In genomic region chr11:117619581-117619980, GRCm38 (mm10) we compare ENCODE assay signal across 12 mouse cellular contexts. TPM values are rescaled to one million over a fixed set of nuclear protein-coding genes. Genes with fewer than 3 reads are reported as not detected.
DNase-seq lines count a peak whose midpoint lies in the region; ATAC-seq and TF ChIP-seq lines count a peak whose summit lies in the region.
"Had no signal": no experiment of that assay in that cellular context is flagged by ENCODE, and none has a peak within 500 bp of the region (broad histone marks: within the 10 kb centered on the region; RNA-seq: fewer than 3 reads in every experiment).

No protein-coding gene starts in this region.

- H3K27me3 ChIP-seq in hindbrain, embryonic 13.5 days, result peaks cover 25% of the 10 kb centered on the region
- H3K27me3 ChIP-seq in hindbrain, embryonic 11.5 days (ENCODE audit: control insufficient read depth, insufficient read depth, low read length), result peaks cover 3% of the 10 kb centered on the region; the same call in 1 of the 2 replicates
- H3K27me3 ChIP-seq in CH12.LX (replicated peaks), result no peaks in the 10 kb centered on the region
- peaks cover 6% of the 10 kb centered on the region for H3K27me3 ChIP-seq in intestine, embryonic 16.5 days (replicated peaks; ENCODE audit: control insufficient read depth, insufficient read depth, low read length)
- peaks cover 21% of the 10 kb centered on the region; the same call in 1 of the 2 replicates for H3K27me3 ChIP-seq in neural tube, embryonic 13.5 days

- no peak for TF ChIP-seq CTCF in CH12.LX (conservative IDR thresholded peaks at IDR 0.05 in 1 of 2, IDR thresholded peaks at IDR 0.05 in 1 of 2; ENCODE audit: low read depth in 2 of 2, low read length in 2 of 2)

- DNase-seq in hindbrain, embryonic 11.5 days (ENCODE audit: low spot score), result no peak
- DNase-seq in CH12.LX (ENCODE audit: extremely low read depth), result no peak
- DNase-seq in right cerebral cortex, postnatal 14 days, result no peak
- DNase-seq in lung, postnatal 10 days, result no peak
- DNase-seq in left cerebral cortex, postnatal 25 days (ENCODE audit: low spot score in 2 of 2), result no peak
- DNase-seq: cerebellum, adult 11-12 months; cerebellum, postnatal 36 days; layer of hippocampus, adult 9-11 months had no signal

- H3K36me3 ChIP-seq in hindbrain, embryonic 13.5 days, result no peaks in the 10 kb centered on the region
- no peaks in the 10 kb centered on the region for H3K36me3 ChIP-seq in hindbrain, embryonic 11.5 days (ENCODE audit: control insufficient read depth, insufficient read depth, low read length)
- H3K36me3 ChIP-seq in CH12.LX (replicated peaks in 1 of 2; ENCODE audit: control insufficient read depth in 1 of 2, insufficient read depth in 1 of 2, low read length in 1 of 2), result no peaks in the 10 kb centered on the region
- H3K36me3 ChIP-seq in intestine, embryonic 16.5 days (ENCODE audit: control insufficient read depth, insufficient read depth, low read length), result no peaks in the 10 kb centered on the region
- no peaks in the 10 kb centered on the region for H3K36me3 ChIP-seq in neural tube, embryonic 13.5 days
- H3K36me3 ChIP-seq: forebrain, embryonic 10.5 days had no signal

- H3K27ac ChIP-seq in hindbrain, embryonic 13.5 days, result peak overlapping the region; percentile 84
- H3K27ac ChIP-seq in hindbrain, embryonic 11.5 days (ENCODE audit: low read depth, low read length), result no peak overlapping the region
- H3K27ac ChIP-seq in CH12.LX (ENCODE audit: insufficient read depth, low read depth), result no peak overlapping the region
- peak overlapping the region; percentile 31; the same call in 1 of the 2 replicates for H3K27ac ChIP-seq in intestine, embryonic 16.5 days (ENCODE audit: low read length)
- H3K27ac ChIP-seq in neural tube, embryonic 13.5 days (replicated peaks), result peak overlapping the region; percentile 88
- H3K27ac ChIP-seq: forebrain, embryonic 10.5 days had no signal

- no peak overlapping the region for H3K4me3 ChIP-seq in hindbrain, embryonic 13.5 days
- H3K4me3 ChIP-seq in hindbrain, embryonic 11.5 days (ENCODE audit: low read depth, low read length), result no peak overlapping the region
- H3K4me3 ChIP-seq in CH12.LX (replicated peaks in 1 of 3; ENCODE audit: low read depth in 2 of 3, low read length in 2 of 3, poor library complexity in 1 of 3), result no peak overlapping the region
- no peak overlapping the region for H3K4me3 ChIP-seq in intestine, embryonic 16.5 days (ENCODE audit: low read length)
- no peak overlapping the region for H3K4me3 ChIP-seq in neural tube, embryonic 13.5 days
- H3K4me3 ChIP-seq: forebrain, embryonic 10.5 days had no signal

- ATAC-seq in hindbrain, embryonic 13.5 days (ENCODE audit: low FRiP score), result no peak
- no peak for ATAC-seq in hindbrain, embryonic 11.5 days (ENCODE audit: low FRiP score)
- ATAC-seq in intestine, embryonic 16.5 days, result peak; percentile 45; the same call in 1 of the 2 replicates
- no peak for ATAC-seq in neural tube, embryonic 13.5 days (ENCODE audit: low read depth)

- intact Hi-C loops in left cerebral cortex, postnatal 25 days (cut with DNase I), result no loop called here

- dilution Hi-C loops in CH12.LX (cut with MboI; ENCODE audit: extremely low pct_ligation_motif_present, extremely low pct_unique_long_range_greater_than_20kb, low sequenced_read_pairs), result no loop called here

- no peak overlapping the region for H3K4me2 ChIP-seq in hindbrain, embryonic 13.5 days
- no peak overlapping the region for H3K4me2 ChIP-seq in hindbrain, embryonic 11.5 days (replicated peaks; ENCODE audit: low read depth, low read length)
- H3K4me2 ChIP-seq in CH12.LX (ENCODE audit: insufficient read depth, low read depth, poor library complexity, severe bottlenecking), result no peak overlapping the region
- no peak overlapping the region for H3K4me2 ChIP-seq in intestine, embryonic 16.5 days (ENCODE audit: low read depth, low read length)
- peak overlapping the region; percentile 26; the same call in 1 of the 2 replicates for H3K4me2 ChIP-seq in neural tube, embryonic 13.5 days

- no peaks in the 10 kb centered on the region for H3K79me2 ChIP-seq in CH12.LX (replicated peaks; ENCODE audit: control insufficient read depth, extremely low read depth, insufficient read depth, poor library complexity, severe bottlenecking)

- in situ Hi-C loops in CH12.LX (cut with MboI; ENCODE audit: low pct_ligation_motif_present, low pct_unique_long_range_greater_than_20kb, low sequenced_read_pairs), result no loop called here

- 56% methylated on average over 10 of the region's 10 CpGs for WGBS in hindbrain, embryonic 13.5 days
- WGBS in hindbrain, embryonic 11.5 days, result 57% methylated on average over 10 of the region's 10 CpGs
- 23% methylated on average over 10 of the region's 10 CpGs for WGBS in intestine, embryonic 16.5 days
- 32% methylated on average over 10 of the region's 10 CpGs for WGBS in neural tube, embryonic 13.5 days

- TF ChIP-seq EP300 in CH12.LX (IDR thresholded peaks at IDR 0.05; ENCODE audit: low read length), result no peak

- no peak for TF ChIP-seq RAD21 in CH12.LX (IDR thresholded peaks at IDR 0.05; ENCODE audit: low read depth, low read length)

- H3K4me1 ChIP-seq in hindbrain, embryonic 13.5 days (replicated peaks), result peaks cover 37% of the 10 kb centered on the region
- H3K4me1 ChIP-seq in hindbrain, embryonic 11.5 days (replicated peaks; ENCODE audit: control insufficient read depth, insufficient read depth, low read length), result peaks cover 7% of the 10 kb centered on the region; the same call in 1 of the 2 replicates
- H3K4me1 ChIP-seq in CH12.LX (ENCODE audit: control insufficient read depth in 1 of 2, insufficient read depth in 2 of 2), result peaks cover 15 to 44% of the 10 kb centered on the region in 2 experiments
- H3K4me1 ChIP-seq in intestine, embryonic 16.5 days (ENCODE audit: control insufficient read depth, insufficient read depth, low read length), result peaks cover 23% of the 10 kb centered on the region
- H3K4me1 ChIP-seq in neural tube, embryonic 13.5 days (replicated peaks), result peaks cover 43% of the 10 kb centered on the region

- no peak for TF ChIP-seq POLR2A in CH12.LX (IDR thresholded peaks at IDR 0.05; ENCODE audit: low read depth, low read length)

- no peaks in the 10 kb centered on the region for H3K9me3 ChIP-seq in hindbrain, embryonic 13.5 days
- no peaks in the 10 kb centered on the region for H3K9me3 ChIP-seq in hindbrain, embryonic 11.5 days (ENCODE audit: control insufficient read depth, low read length)
- peaks cover 11% of the 10 kb centered on the region for H3K9me3 ChIP-seq in CH12.LX (replicated peaks; ENCODE audit: low read length)
- no peaks in the 10 kb centered on the region for H3K9me3 ChIP-seq in intestine, embryonic 16.5 days (ENCODE audit: control insufficient read depth, low read length)
- H3K9me3 ChIP-seq in neural tube, embryonic 13.5 days, result no peaks in the 10 kb centered on the region
- H3K9me3 ChIP-seq: forebrain, embryonic 10.5 days had no signal

- peak overlapping the region; percentile 1; the same call in 1 of the 2 replicates for H3K9ac ChIP-seq in hindbrain, embryonic 13.5 days
- no peak overlapping the region for H3K9ac ChIP-seq in hindbrain, embryonic 11.5 days (ENCODE audit: low read depth, low read length)
- no peak overlapping the region for H3K9ac ChIP-seq in CH12.LX (ENCODE audit: insufficient read depth, low read depth)
- H3K9ac ChIP-seq in intestine, embryonic 16.5 days (ENCODE audit: low read depth, low read length), result no peak overlapping the region
- H3K9ac ChIP-seq in neural tube, embryonic 13.5 days, result peak overlapping the region; percentile 17; the same call in 1 of the 2 replicates

TF ChIP-seq in CH12.LX, 34 proteins besides CTCF, POLR2A, EP300 and RAD21:
- TF ChIP-seq MEF2A (IDR thresholded peaks at IDR 0.05; ENCODE audit: borderline replicate concordance, low read depth, low read length) (no peak), ELF1 (IDR thresholded peaks at IDR 0.05; ENCODE audit: low read depth, low read length) (0 out of 2 replicates have a peak, but pooled peaks have one; percentile 13)

RNA-seq across cellular contexts. Expression of gene Tnrc6c, which starts 34.5 kb away (rescaled TPM):
- polyA plus RNA-seq in hindbrain, embryonic 13.5 days (2015; fragmentation: Nextera tagmentation; extraction: Ambion mirVana), result 24.9 and 27.3 TPM in 2 replicates
- polyA plus RNA-seq in hindbrain, embryonic 11.5 days (2014; fragmentation: Nextera tagmentation; extraction: Ambion mirVana), result 17.0 and 20.6 TPM in 2 replicates
- total RNA-seq in CH12.LX (2012; rRNA removed) (16.7 and 17.2 TPM in 2 replicates), CH12.LX (2014; rRNA removed) (6.1 and 6.9 TPM in 2 replicates)
- 12.2 and 12.8 TPM in 2 replicates for polyA plus RNA-seq in CH12.LX (2012; ENCODE audit: insufficient read length, low read depth)
- 6.6 and 6.8 TPM in 2 replicates for polyA plus RNA-seq in intestine, embryonic 16.5 days (2015; fragmentation: Nextera tagmentation; extraction: Ambion mirVana)
- 24.9 and 26.5 TPM in 2 replicates for polyA plus RNA-seq in neural tube, embryonic 13.5 days (2015; fragmentation: Nextera tagmentation; extraction: Ambion mirVana)
- total RNA-seq in left cerebral cortex, postnatal 25 days (2021), result 10 to 100 TPM; 53.4 to 55.2 TPM

Comparison
In these comparisons a context has a peak if more than half of its experiments do, and no peak if none do; other contexts are left out.
1. H3K27ac ChIP-seq: peak in hindbrain, embryonic 13.5 days (single experiment), intestine, embryonic 16.5 days (single experiment) and neural tube, embryonic 13.5 days (single experiment); none in hindbrain, embryonic 11.5 days (single experiment) and CH12.LX (single experiment).
2. H3K9ac ChIP-seq: peak in hindbrain, embryonic 13.5 days (single experiment) and neural tube, embryonic 13.5 days (single experiment); none in hindbrain, embryonic 11.5 days (single experiment), CH12.LX (single experiment) and intestine, embryonic 16.5 days (single experiment).